Mouse (Mus musculus): ENCODE measurements around the gene Ttbk2. TPM values are rescaled to one million over a fixed set of nuclear protein-coding genes. Genes with fewer than 3 reads are reported as not detected.

Ttbk2 gene
- 7.6 TPM for polyA plus RNA-seq (2014; fragmentation: Illumina TruSeq; extraction: RNeasy Lipid Tissue Mini Kit (QIAGEN cat#74804); ENCODE audit: low replicate concordance)

DNA sequence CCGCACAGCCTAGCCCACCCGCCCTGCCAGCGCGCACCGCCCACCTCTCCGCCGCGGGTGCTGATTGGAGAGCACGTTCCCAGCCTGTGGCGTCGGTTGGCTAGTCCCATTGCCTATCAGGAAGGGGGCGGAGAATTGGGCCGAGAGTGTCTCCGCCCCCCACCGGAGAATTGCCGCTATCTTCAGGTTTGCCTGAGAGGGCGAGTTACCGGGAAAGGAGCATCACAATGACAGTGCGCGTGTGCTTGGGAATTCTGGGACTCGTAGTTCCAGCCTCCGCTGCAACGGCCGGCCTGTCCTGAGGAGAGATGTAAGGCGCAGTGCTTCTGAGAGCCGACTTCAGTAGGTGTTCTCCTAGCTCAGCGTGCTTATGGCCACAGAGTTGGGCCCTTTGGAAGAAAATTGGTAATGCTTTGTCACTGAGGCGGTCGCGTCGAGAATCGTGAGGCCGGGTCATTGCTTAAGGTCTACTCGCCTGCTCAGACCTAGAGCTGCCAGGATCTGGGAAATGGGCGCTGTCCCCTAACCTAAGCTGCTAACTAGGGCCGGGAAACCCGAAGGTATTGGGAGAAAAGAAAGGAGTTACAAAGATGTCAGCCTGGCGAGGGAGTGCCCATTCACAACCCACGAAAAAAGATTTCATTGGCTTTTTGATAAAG lies at the start of gene Ttbk2:
Gene Ttbk2, minus strand, starts transcription at position 181 of the 659 bp plus-strand sequence.

GRCm38 (mm10) chr2:120849449-120850423 lies 668 bp downstream of the Ttbk2 start, which contains the start of gene Cdan1:
Cdan1 (minus strand) TSS chr2:120850128.

Other genes with a start within 250 kb of the Ttbk2 start
- 48.3 TPM for gene Haus2, start 241.2 kb downstream of the Ttbk2 start, polyA plus RNA-seq (2014; fragmentation: Illumina TruSeq; extraction: RNeasy Lipid Tissue Mini Kit (QIAGEN cat#74804); ENCODE audit: low replicate concordance)
- 69.6 TPM for gene Lrrc57, start 241.1 kb downstream of the Ttbk2 start, polyA plus RNA-seq (2014; fragmentation: Illumina TruSeq; extraction: RNeasy Lipid Tissue Mini Kit (QIAGEN cat#74804); ENCODE audit: low replicate concordance)
- gene Stard9, start 221.5 kb downstream of the Ttbk2 start, polyA plus RNA-seq (2014; fragmentation: Illumina TruSeq; extraction: RNeasy Lipid Tissue Mini Kit (QIAGEN cat#74804); ENCODE audit: low replicate concordance) = 3.5 TPM
- 2.3 TPM for gene Cdan1, start 476 bp downstream of the Ttbk2 start, polyA plus RNA-seq (2014; fragmentation: Illumina TruSeq; extraction: RNeasy Lipid Tissue Mini Kit (QIAGEN cat#74804); ENCODE audit: low replicate concordance)
- 21.6 TPM for gene Ubr1, start 120.1 kb upstream of the Ttbk2 start, polyA plus RNA-seq (2014; fragmentation: Illumina TruSeq; extraction: RNeasy Lipid Tissue Mini Kit (QIAGEN cat#74804); ENCODE audit: low replicate concordance)
- 32.7 TPM for gene Tmem62, start 126.4 kb upstream of the Ttbk2 start, polyA plus RNA-seq (2014; fragmentation: Illumina TruSeq; extraction: RNeasy Lipid Tissue Mini Kit (QIAGEN cat#74804); ENCODE audit: low replicate concordance)
- gene Ccndbp1, start 157.8 kb upstream of the Ttbk2 start, polyA plus RNA-seq (2014; fragmentation: Illumina TruSeq; extraction: RNeasy Lipid Tissue Mini Kit (QIAGEN cat#74804); ENCODE audit: low replicate concordance) = 36.2 TPM
- gene Epb42, start 186.5 kb upstream of the Ttbk2 start, polyA plus RNA-seq (2014; fragmentation: Illumina TruSeq; extraction: RNeasy Lipid Tissue Mini Kit (QIAGEN cat#74804); ENCODE audit: low replicate concordance) = 1.8 TPM
- gene Tgm5, start 235.2 kb upstream of the Ttbk2 start, polyA plus RNA-seq (2014; fragmentation: Illumina TruSeq; extraction: RNeasy Lipid Tissue Mini Kit (QIAGEN cat#74804); ENCODE audit: low replicate concordance) = not detected

All from small intestine, adult 10 weeks (tissue).